Mouse (Mus musculus) ES-E14 (cell line): ENCODE measurements around the gene Sucla2. TPM values are rescaled to one million over a fixed set of nuclear protein-coding genes. Genes with fewer than 3 reads are reported as not detected.
A peak's percentile ranks its signal among the peaks of the same experiment; 100 is the strongest.

Experiments
- DNase-seq: peaks from one replicate; pipeline ENCODE4 v3.0.0-alpha.2; 2013; ENCODE audit warnings: low read depth, low spot score
- H3K27ac ChIP-seq: 2 replicates; pipeline ENCODE4 v1.5.1; 2012; ENCODE audit warnings: low read depth, mild to moderate bottlenecking, low read length, moderate library complexity, mixed read lengths; ENCODE audit not compliant: poor library complexity, insufficient read depth, severe bottlenecking
- H3K36me3 ChIP-seq: 2 replicates; pipeline ENCODE4 v1.6.1; 2012; ENCODE audit warnings: mild to moderate bottlenecking, low read length, moderate library complexity, mixed read lengths; ENCODE audit not compliant: control insufficient read depth, poor library complexity, insufficient read depth, severe bottlenecking
- H3K4me1 ChIP-seq, 2 experiments: fragments of 150-350 bp in 1 of 2; sonication (generic) in 1 of 2; 2 replicates each; pipeline ENCODE4 v1.6.1; 2012; ENCODE audit warnings: low read length in 2 of 2, mild to moderate bottlenecking in 1 of 2, mixed read lengths in 1 of 2; ENCODE audit not compliant: control insufficient read depth in 2 of 2, insufficient read depth in 2 of 2, poor library complexity in 1 of 2
- H3K4me3 ChIP-seq, 2 experiments: fragments of 150-350 bp in 1 of 2; sonication (generic) in 1 of 2; 2 replicates each; pipeline ENCODE4 v1.5.1; 2012; ENCODE audit warnings: low read length in 2 of 2, low read depth in 1 of 2, mild to moderate bottlenecking in 1 of 2, mixed read lengths in 1 of 2; ENCODE audit not compliant: insufficient read depth in 1 of 2, poor library complexity in 1 of 2, severe bottlenecking in 1 of 2
- H3K9ac ChIP-seq: 2 replicates; pipeline ENCODE4 v1.6.1; 2012; ENCODE audit warnings: low read depth, mild to moderate bottlenecking, low read length, mixed read lengths; ENCODE audit not compliant: poor library complexity, insufficient read depth, severe bottlenecking
- H3K9me3 ChIP-seq: fragments of 150-350 bp; sonication (generic); 2 replicates; pipeline ENCODE4 v1.6.1; 2012; ENCODE audit warnings: low read depth, mild to moderate bottlenecking, low read length; ENCODE audit not compliant: control insufficient read depth, insufficient read depth
- CHD2 ChIP-seq: IDR thresholded peaks from 2 replicates; pipeline ENCODE4 v1.6.1; 2014; ENCODE audit warnings: mild to moderate bottlenecking, low read depth, low read length, inconsistent platforms
- HCFC1 ChIP-seq: IDR thresholded peaks from 2 replicates; pipeline ENCODE4 v1.6.1; 2012; ENCODE audit warnings: low read length, inconsistent platforms, borderline replicate concordance; ENCODE audit not compliant: insufficient read depth
- MAFK ChIP-seq: IDR thresholded peaks from 2 replicates; pipeline ENCODE4 v1.6.1; 2014; ENCODE audit warnings: mild to moderate bottlenecking, low read depth, low read length, inconsistent platforms; ENCODE audit not compliant: insufficient read depth
- ZC3H11A ChIP-seq: IDR thresholded peaks from 2 replicates; pipeline ENCODE4 v1.6.1; 2012; ENCODE audit warnings: low read depth, mild to moderate bottlenecking, inconsistent platforms, low read length, borderline replicate concordance
- ZNF384 ChIP-seq: IDR thresholded peaks from 2 replicates; pipeline ENCODE4 v1.6.1; 2012; ENCODE audit warnings: low read depth, low read length, inconsistent platforms
- in situ Hi-C, 2 experiments: fragments of 600-800 bp; cut with MboI; formaldehyde crosslinking; loops; one replicate each; pipeline ENCODE4 v1.15.1; 2025; ENCODE audit warnings: low sequenced_read_pairs in 2 of 2, inconsistent platforms in 1 of 2; ENCODE audit not compliant: unreplicated experiment in 2 of 2
- total RNA-seq: library from RNA; depleted of rRNA; stranded (reverse); fragments of 300-350 nt; gene quantifications from 2 replicates; pipeline ENCODE4 v1.2.3, GENCODE M21; 2012

Gene Sucla2
- total RNA-seq, 1 experiment, result 35.0 TPM

DNA sequence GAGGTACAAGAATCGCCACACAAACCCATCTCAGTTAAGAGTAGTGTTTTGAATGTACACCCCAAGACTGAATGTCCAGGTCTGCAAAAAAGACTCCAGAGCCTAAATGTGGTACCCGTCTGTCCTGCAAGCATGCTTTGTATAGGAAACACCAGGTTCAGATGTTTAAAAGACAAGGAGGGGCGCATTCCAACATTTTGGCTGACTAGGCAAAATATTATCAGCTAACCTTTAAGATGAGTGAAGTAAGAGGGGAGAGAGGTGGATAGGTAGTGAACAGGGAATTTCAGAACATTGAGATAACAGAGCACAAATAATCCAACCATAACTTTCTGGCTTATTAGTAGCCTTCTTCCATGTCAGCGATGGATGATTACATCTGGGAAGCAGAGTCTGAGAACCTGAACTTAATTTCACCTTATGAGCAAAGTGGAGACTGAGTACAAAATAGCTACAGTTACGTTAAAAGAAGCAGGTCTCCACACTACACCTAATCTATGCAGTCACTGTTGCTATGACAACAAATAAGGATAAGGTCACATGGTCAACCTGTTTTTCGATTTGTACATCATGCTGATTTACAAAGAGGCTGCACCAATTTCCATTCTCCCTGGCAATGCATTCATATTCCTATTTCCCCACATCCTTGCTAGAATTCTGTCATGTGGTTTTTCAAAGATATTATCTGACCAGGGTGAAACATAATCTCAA lies 8.8 kb downstream of the Sucla2 start:
- no peak overlapping the region for H3K9ac ChIP-seq
- no peaks in the 10 kb centered on the region for H3K4me1 ChIP-seq
- TF ChIP-seq HCFC1, result no peak
- no peak for TF ChIP-seq ZC3H11A
- peak; percentile 58 for TF ChIP-seq MAFK
- no peak for TF ChIP-seq ZNF384
- TF ChIP-seq CHD2, result no peak
- no peak for DNase-seq
- H3K27ac ChIP-seq, result no peak overlapping the region
- H3K36me3 ChIP-seq, result no peaks in the 10 kb centered on the region
- no peak overlapping the region for H3K4me3 ChIP-seq
- H3K9me3 ChIP-seq, result no peaks in the 10 kb centered on the region
- in situ Hi-C loops, result no loop called here

DNA sequence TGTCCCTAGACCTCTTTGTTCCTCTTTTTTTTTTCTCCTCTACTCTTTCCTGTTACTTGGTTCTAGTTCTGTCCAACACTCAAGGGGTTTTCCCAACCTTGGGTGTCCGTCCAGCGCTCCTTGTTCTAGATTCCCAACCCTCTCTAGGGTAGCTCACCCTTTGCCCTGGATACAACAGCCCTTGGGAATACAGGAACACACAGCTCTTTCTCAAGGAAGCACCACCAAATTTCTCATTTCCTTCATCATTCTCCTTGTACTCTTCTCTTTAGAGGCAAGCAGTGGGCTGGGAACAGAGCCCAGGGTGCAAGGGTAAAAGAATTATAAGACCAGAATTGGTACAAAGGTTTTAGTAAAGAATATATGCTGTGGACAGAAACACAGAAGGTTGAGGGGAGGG lies 10.5 kb downstream of the Sucla2 start:
- TF ChIP-seq HCFC1 (no peak), ZNF384 (no peak), CHD2 (no peak), ZC3H11A (no peak), MAFK (no peak)
- H3K4me1 ChIP-seq, result no peaks in the 10 kb centered on the region
- H3K27ac ChIP-seq, result no peak overlapping the region
- no peak for DNase-seq
- H3K36me3 ChIP-seq, result no peaks in the 10 kb centered on the region
- no peak overlapping the region for H3K9ac ChIP-seq
- no peak overlapping the region for H3K4me3 ChIP-seq
- H3K9me3 ChIP-seq, result no peaks in the 10 kb centered on the region
- in situ Hi-C loops, result no loop called here

DNA sequence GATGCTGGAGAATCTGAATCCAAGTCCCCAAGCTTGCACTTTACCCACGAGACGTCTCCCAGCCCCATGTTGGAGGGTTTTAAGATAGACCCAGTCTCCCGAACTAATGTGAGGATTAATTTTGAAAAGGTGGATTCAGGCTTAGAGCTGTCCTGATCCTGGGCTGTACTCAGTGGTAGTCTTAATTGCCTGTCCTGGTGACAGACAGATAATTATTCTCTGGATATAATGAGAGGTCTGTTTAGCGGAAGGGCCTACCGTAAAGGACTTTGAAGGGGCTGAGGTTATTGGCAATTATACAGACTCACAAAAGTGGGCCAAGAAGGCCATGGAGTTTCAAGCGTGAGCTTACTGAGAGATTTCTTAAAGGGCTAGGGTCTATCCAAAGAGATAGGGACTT lies 18.7 kb downstream of the Sucla2 start:
- no peak for DNase-seq
- in situ Hi-C loops, result no loop called here
- H3K27ac ChIP-seq, result no peak overlapping the region

DNA sequence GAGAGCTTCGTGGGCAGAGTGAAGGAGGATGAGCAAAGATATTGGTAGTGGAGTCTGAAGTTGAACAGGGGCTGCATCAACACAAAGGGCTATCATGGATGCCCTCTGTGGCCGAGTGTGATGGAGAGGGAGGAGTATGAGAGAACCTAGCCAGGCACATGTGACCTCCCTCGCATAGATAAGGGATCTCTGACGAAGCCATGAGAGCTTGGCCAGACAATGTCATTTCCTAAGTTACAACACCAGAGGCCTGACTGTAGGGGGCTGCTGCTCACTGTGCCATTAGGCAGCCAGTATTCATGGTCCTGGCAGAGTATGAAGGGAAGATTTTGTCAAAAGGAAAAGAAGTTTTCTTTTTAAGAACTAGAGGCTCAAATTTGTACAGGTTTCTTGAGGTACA lies 21.9 kb downstream of the Sucla2 start:
- TF ChIP-seq ZC3H11A (no peak), ZNF384 (no peak), CHD2 (no peak), MAFK (no peak), HCFC1 (no peak)
- Histone ChIP-seq H3K36me3 (no peaks in the 10 kb centered on the region), H3K4me3 (no peak overlapping the region), H3K9me3 (no peaks in the 10 kb centered on the region), H3K27ac (no peak overlapping the region), H3K4me1 (0 out of 4 replicates have a peak, but pooled peaks cover 0 to 4% of the 10 kb centered on the region in 2 experiments), H3K9ac (no peak overlapping the region)
- DNase-seq, result no peak
- in situ Hi-C loops, result no loop called here

More for the DNA sequence above, 18.7 kb downstream of the Sucla2 start:
- Histone ChIP-seq H3K4me1 (no peaks in the 10 kb centered on the region), H3K36me3 (no peaks in the 10 kb centered on the region), H3K9ac (no peak overlapping the region), H3K4me3 (no peak overlapping the region), H3K9me3 (no peaks in the 10 kb centered on the region)
- TF ChIP-seq CHD2, result no peak
- TF ChIP-seq ZNF384, result no peak
- TF ChIP-seq ZC3H11A, result no peak
- TF ChIP-seq HCFC1, result no peak
- TF ChIP-seq MAFK, result no peak

DNA sequence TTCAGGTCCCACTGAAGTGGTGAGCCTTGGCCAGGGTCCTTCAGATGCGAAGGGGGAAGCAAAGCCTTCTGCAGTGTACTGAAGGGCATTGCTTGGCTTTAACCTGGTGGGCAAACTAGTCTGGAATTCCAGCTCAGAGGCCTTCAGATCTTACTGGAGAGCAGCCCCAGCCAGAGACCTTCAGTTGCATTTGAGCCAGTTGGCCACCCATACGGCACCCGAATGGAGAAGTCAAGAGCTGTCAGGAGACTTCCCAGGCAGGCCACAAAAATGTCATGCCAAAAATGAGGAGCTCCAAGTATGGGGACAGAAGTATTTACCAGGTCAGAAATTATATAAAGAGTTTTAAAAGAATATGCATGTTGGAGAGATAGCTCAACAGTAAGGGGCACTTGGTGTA lies 22.9 kb downstream of the Sucla2 start, which contains the start of gene Nudt15:
TSS of gene Nudt15 (minus strand) at position 192 of the 400 bp plus-strand sequence.
- Histone ChIP-seq H3K4me1 (0 out of 4 replicates have a peak, but pooled peaks cover 0 to 4% of the 10 kb centered on the region in 2 experiments), H3K4me3 (no peak within 1 kb of the TSS), H3K9me3 (no peaks in the 10 kb centered on the region), H3K36me3 (no peaks in the 10 kb centered on the region), H3K9ac (no peak within 1 kb of the TSS), H3K27ac (no peak within 1 kb of the TSS)
- DNase-seq, result no peak
- TF ChIP-seq ZNF384, result no peak
- TF ChIP-seq ZC3H11A, result no peak
- in situ Hi-C loops, result no loop called here
